Mouse (Mus musculus) brain, embryonic 14.5 days (tissue): Measurements from ENCODE around the gene Tns4.

ENCODE experiments used
- CTCF ChIP-seq: fragments of 200-500 bp; IDR thresholded peaks from 2 replicates; pipeline ENCODE4 v1.5.1; 2012; ENCODE audit warnings: inconsistent platforms, mild to moderate bottlenecking, moderate library complexity, borderline replicate concordance; ENCODE audit not compliant: insufficient read depth, insufficient read length; ENCODE audit errors: extremely low read depth
- POLR2A ChIP-seq: fragments of 200-500 bp; IDR thresholded peaks from 2 replicates; pipeline ENCODE4 v1.6.1; 2012; ENCODE audit warnings: mild to moderate bottlenecking, inconsistent platforms, borderline replicate concordance; ENCODE audit not compliant: poor library complexity, insufficient read depth, insufficient read length, severe bottlenecking; ENCODE audit errors: extremely low read depth

DNA sequence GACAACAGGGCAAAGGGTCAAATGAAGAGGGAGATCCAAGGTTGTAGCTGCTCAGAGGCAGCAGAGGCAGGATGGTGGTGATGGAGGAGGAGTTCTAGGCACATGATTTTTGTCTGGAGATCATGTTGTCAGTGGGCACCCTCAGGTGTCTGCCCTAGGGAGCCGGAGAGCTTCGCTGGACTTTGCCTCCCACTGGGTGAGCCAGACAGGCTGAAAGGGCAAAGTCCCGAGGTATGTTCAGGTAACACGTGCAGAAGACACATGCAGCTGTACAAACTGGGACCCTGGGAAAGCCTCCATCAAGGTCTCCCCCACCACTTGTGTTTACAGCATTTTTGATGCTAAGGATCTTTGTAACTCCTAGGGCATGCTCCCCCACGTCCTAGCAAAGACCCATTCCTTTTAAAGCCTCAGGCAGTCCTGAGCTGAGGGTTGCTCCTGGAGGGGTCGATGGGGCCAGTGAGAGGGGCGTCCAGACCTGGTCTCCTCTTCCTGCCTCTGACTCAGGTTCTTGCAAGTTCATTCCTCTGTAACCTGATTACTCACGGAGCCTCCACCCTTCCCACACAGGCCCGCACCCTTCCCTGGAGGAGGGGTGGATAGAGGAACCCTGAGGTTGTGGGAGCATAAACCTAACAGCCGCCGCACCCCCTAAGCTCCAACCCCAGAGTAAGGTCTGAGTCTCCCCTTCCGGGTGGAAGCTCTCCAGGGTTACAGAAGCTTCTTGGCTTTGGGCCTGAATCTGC is 17.0 kb upstream of the Tns4 start:
- no peak for TF ChIP-seq POLR2A
- no peak for TF ChIP-seq CTCF
